Mouse (Mus musculus): Measurements from ENCODE around the gene Mpnd. TPM values are rescaled to one million over a fixed set of nuclear protein-coding genes. Genes with fewer than 3 reads are reported as not detected.

Gene Mpnd
- polyA plus RNA-seq, 1 experiment, result 43.2 TPM

Other genes with a start within 250 kb of the Mpnd start
- 1.5 and 1.7 TPM in 2 replicates for gene Zfp119a, start 126.8 kb upstream of the Mpnd start, polyA plus RNA-seq (2012; ENCODE audit: insufficient read depth, insufficient read length, missing spikeins)
- gene Zfp959, start 113.6 kb upstream of the Mpnd start, polyA plus RNA-seq (2012; ENCODE audit: insufficient read depth, insufficient read length, missing spikeins), result 4.2 and 6.4 TPM in 2 replicates
- 1.3 and 3.3 TPM in 2 replicates for gene Zfp119b, start 56.2 kb upstream of the Mpnd start, polyA plus RNA-seq (2012; ENCODE audit: insufficient read depth, insufficient read length, missing spikeins)
- gene Ebi3, start 53.1 kb upstream of the Mpnd start, polyA plus RNA-seq (2012; ENCODE audit: insufficient read depth, insufficient read length, missing spikeins), result 0.91 and 2.3 TPM in 2 replicates
- 4.6 and 6.0 TPM in 2 replicates for gene Yju2, start 46.6 kb upstream of the Mpnd start, polyA plus RNA-seq (2012; ENCODE audit: insufficient read depth, insufficient read length, missing spikeins)
- gene Shd, start 35.2 kb upstream of the Mpnd start, polyA plus RNA-seq (2012; ENCODE audit: insufficient read depth, insufficient read length, missing spikeins), result not detected in 2 replicates
- gene Fsd1, start 19.2 kb upstream of the Mpnd start, polyA plus RNA-seq (2012; ENCODE audit: insufficient read depth, insufficient read length, missing spikeins), result 0.59 TPM in 1 of 2 replicates, not detected in the other
- 7.5 and 10.4 TPM in 2 replicates for gene Stap2, start 127 bp upstream of the Mpnd start, polyA plus RNA-seq (2012; ENCODE audit: insufficient read depth, insufficient read length, missing spikeins)
- gene Sh3gl1, start 30.9 kb downstream of the Mpnd start, polyA plus RNA-seq (2012; ENCODE audit: insufficient read depth, insufficient read length, missing spikeins), result 14.0 and 16.1 TPM in 2 replicates
- gene Chaf1a, start 34.7 kb downstream of the Mpnd start, polyA plus RNA-seq (2012; ENCODE audit: insufficient read depth, insufficient read length, missing spikeins), result 0.99 and 2.7 TPM in 2 replicates
- 41.1 and 69.6 TPM in 2 replicates for gene Ubxn6, start 69.3 kb downstream of the Mpnd start, polyA plus RNA-seq (2012; ENCODE audit: insufficient read depth, insufficient read length, missing spikeins)
- gene Hdgfl2, start 73.9 kb downstream of the Mpnd start, polyA plus RNA-seq (2012; ENCODE audit: insufficient read depth, insufficient read length, missing spikeins), result 17.6 and 19.3 TPM in 2 replicates
- gene Plin4, start 104.1 kb downstream of the Mpnd start, polyA plus RNA-seq (2012; ENCODE audit: insufficient read depth, insufficient read length, missing spikeins), result 195 and 205 TPM in 2 replicates
- 138 and 171 TPM in 2 replicates for gene Plin5, start 111.9 kb downstream of the Mpnd start, polyA plus RNA-seq (2012; ENCODE audit: insufficient read depth, insufficient read length, missing spikeins)
- 61.5 and 101 TPM in 2 replicates for gene Lrg1, start 116.3 kb downstream of the Mpnd start, polyA plus RNA-seq (2012; ENCODE audit: insufficient read depth, insufficient read length, missing spikeins)
- gene Sema6b, start 134.6 kb downstream of the Mpnd start, polyA plus RNA-seq (2012; ENCODE audit: insufficient read depth, insufficient read length, missing spikeins), result 1.9 and 5.0 TPM in 2 replicates
- gene Tnfaip8l1, start 156.8 kb downstream of the Mpnd start, polyA plus RNA-seq (2012; ENCODE audit: insufficient read depth, insufficient read length, missing spikeins), result 0.36 and 1.4 TPM in 2 replicates
- 30.8 and 30.9 TPM in 2 replicates for gene Mydgf, start 178.2 kb downstream of the Mpnd start, polyA plus RNA-seq (2012; ENCODE audit: insufficient read depth, insufficient read length, missing spikeins)
- 7.7 and 9.2 TPM in 2 replicates for gene Dpp9, start 213.2 kb downstream of the Mpnd start, polyA plus RNA-seq (2012; ENCODE audit: insufficient read depth, insufficient read length, missing spikeins)

Data from brown adipose tissue, adult 24 weeks (tissue).